Mouse (Mus musculus) midbrain, embryonic 16.5 days (tissue): ENCODE data around the gene Ciart. TPM values are rescaled to one million over a fixed set of nuclear protein-coding genes. Genes with fewer than 3 reads are reported as not detected.
A peak's percentile ranks its signal among the peaks of the same experiment; 100 is the strongest.

Source experiments
- ATAC-seq: fragments of 200-750 bp; cut with Nextera tagmentation; 2 replicates; pipeline ENCODE4 v1.8.0; 2017; ENCODE audit warnings: moderate TSS enrichment
- H3K27ac ChIP-seq: fragments of 300-500 bp; sonication (generic); 2 replicates; pipeline ENCODE4 v1.5.1; 2014; ENCODE audit warnings: mild to moderate bottlenecking, low read length, mixed read lengths
- H3K27me3 ChIP-seq: fragments of 300-500 bp; sonication (generic); 2 replicates; pipeline ENCODE4 v1.6.1; 2014; ENCODE audit warnings: low read depth, low read length, mixed read lengths; ENCODE audit not compliant: control insufficient read depth, insufficient read depth
- H3K36me3 ChIP-seq: fragments of 300-500 bp; sonication (generic); 2 replicates; pipeline ENCODE4 v1.6.1; 2014; ENCODE audit warnings: mild to moderate bottlenecking, low read length, moderate library complexity, mixed read lengths; ENCODE audit not compliant: control insufficient read depth, insufficient read depth
- H3K4me1 ChIP-seq: fragments of 300-500 bp; sonication (generic); 2 replicates; pipeline ENCODE4 v1.6.1; 2014; ENCODE audit warnings: mild to moderate bottlenecking, low read length, mixed read lengths; ENCODE audit not compliant: control insufficient read depth, insufficient read depth
- H3K4me2 ChIP-seq: fragments of 300-500 bp; sonication (generic); 2 replicates; pipeline ENCODE4 v1.6.1; 2014; ENCODE audit warnings: mild to moderate bottlenecking, low read length, mixed read lengths
- H3K4me3 ChIP-seq: fragments of 300-500 bp; sonication (generic); 2 replicates; pipeline ENCODE4 v1.5.1; 2014; ENCODE audit warnings: low read depth, mild to moderate bottlenecking, low read length, moderate library complexity, mixed read lengths
- H3K9ac ChIP-seq: fragments of 300-500 bp; sonication (generic); 2 replicates; pipeline ENCODE4 v1.6.1; 2014; ENCODE audit warnings: low read depth, low read length, mixed read lengths
- H3K9me3 ChIP-seq: fragments of 300-500 bp; sonication (generic); replicated peaks from 2 replicates; pipeline ENCODE4 v1.6.1; 2014; ENCODE audit warnings: mild to moderate bottlenecking, low read length, mixed read lengths; ENCODE audit not compliant: control insufficient read depth, poor library complexity, severe bottlenecking
- whole genome bisulfite sequencing: fragments of 180-500 bp; shearing (Covaris S2); extraction: QIAGEN DNeasy Blood & Tissue Kit; methylation state at CpG from one replicate; pipeline ENCODE4 v1.1.7; 2014; 5-methylcytosine and 5-hydroxymethylcytosine counted together
- polyA plus RNA-seq: library from polyadenylated mRNA; unstranded; fragments of >200 nt; fragmentation: Nextera tagmentation; extraction: Ambion mirVana; gene quantifications from 2 replicates; pipeline ENCODE4 v1.2.1, GENCODE M21; 2015

Gene Ciart
- polyA plus RNA-seq, 1 experiment from 2014 or later: 4.8 TPM

GRCm38 (mm10) chr3:95893126-95893525 lies 11.1 kb upstream of the Ciart start:
- WGBS: 24% methylated on average over 7 of the region's 7 CpGs
- Histone ChIP-seq H3K9ac (peak overlapping the region; percentile 37; the same call in 1 of the 2 replicates), H3K4me1 (peaks cover 17% of the 10 kb centered on the region), H3K4me3 (peak overlapping the region; percentile 78), H3K9me3 (no peaks in the 10 kb centered on the region), H3K4me2 (peak overlapping the region; percentile 66), H3K27ac (peak overlapping the region; percentile 76), H3K36me3 (no peaks in the 10 kb centered on the region; the same call in 1 of the 2 replicates), H3K27me3 (no peaks in the 10 kb centered on the region)
- ATAC-seq: no peak

DNA sequence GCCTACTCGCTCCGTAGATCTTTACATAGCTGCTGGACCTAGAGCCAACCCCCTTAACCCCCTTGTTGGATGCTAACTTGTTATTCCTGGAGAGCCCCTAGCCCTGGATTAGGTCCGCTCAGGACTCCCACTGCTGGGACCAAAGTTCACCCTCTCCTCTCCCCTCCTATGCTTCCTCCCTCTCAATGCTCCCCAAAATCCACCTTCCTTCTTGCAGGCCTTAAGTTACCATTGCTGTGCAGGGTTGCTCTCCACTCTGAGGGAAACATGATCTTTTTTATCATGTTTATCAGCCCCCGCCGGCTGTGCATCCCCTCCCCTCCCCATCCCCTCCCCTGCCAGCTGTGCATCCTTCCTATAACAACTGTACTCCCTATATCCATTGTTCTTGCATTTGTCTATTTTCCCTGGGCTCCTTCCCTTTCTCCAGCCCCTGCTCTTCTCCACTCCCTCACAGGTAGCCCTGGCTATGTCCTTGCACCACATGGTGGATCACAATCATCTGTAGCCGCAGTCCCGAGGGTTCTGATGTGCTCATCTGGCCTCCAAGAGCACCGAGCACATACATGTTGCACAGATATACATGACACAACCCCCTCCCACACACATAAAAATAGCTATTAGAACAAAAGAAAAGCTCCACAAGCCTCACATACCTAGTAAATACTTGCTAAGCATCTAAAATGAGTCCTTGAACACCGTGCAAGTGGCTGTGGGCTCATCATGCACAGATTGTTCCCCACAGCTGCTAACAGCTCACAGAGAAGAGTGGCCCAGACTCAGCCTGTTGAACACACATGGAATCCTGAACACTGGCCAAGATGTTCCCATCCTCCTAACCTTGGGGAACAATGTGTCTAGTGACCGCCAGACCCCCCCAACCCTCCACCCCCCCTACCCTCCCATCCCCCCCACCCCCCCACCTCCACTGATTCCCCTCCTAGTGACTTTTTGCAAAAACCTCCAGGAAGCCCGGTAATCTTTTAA lies 10.3 kb upstream of the Ciart start:
- Histone ChIP-seq H3K4me1 (peaks cover 17% of the 10 kb centered on the region), H3K27me3 (no peaks in the 10 kb centered on the region), H3K27ac (no peak overlapping the region; the same call in 1 of the 2 replicates), H3K9ac (no peak overlapping the region), H3K9me3 (no peaks in the 10 kb centered on the region), H3K4me2 (peak overlapping the region; percentile 12; the same call in 1 of the 2 replicates), H3K4me3 (no peak overlapping the region), H3K36me3 (no peaks in the 10 kb centered on the region; the same call in 1 of the 2 replicates)
- ATAC-seq: no peak
- 39% methylated on average over 11 of the region's 11 CpGs for WGBS

DNA sequence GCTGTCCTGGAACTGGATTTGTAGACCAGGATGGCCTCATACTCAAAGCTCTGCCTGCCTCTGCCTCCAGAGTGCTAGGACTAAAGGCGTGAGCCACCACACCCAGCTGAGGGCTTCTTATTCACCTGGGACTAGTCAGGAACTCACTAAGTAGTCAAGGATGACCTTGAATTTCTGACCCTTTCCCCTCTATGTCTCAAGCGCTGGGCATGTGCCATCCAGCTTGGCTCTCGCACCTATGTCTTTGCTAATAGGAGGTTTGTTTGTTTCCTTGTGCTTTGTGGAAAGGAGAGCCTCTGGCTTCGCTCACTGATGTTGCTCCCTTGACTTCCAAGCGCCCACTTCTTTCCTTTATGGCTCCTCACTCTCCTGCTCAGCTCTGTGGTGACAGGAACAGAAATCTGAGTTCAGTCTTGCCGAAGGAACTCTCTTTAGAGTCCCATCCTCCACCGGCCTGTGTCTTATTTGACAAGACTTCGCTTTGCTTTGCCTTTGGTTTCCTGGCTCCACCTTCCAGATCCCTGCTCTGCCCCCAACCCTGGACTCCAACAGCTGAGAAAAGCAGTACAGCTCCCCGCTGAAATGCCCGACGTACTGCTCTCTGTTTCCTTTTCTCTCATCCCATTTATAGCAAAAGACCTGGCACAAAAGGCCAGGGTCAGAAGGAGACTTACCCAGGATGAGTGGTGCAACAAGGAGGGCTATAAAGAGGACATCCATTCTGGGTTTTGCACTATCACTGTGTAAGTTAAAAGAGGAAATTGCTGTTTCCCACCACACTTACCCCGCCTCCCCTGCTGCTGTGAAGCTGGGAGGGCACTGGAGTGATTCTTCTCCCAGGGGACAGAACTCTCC lies 9.4 kb upstream of the Ciart start, which contains the start of gene BC028528:
Gene BC028528, minus strand, starts transcription at position 795 of the 855 bp plus-strand sequence.
- Histone ChIP-seq H3K27me3 (no peaks in the 10 kb centered on the region), H3K9me3 (no peaks in the 10 kb centered on the region), H3K4me3 (no peak within 1 kb of the TSS), H3K4me1 (peaks cover 17% of the 10 kb centered on the region), H3K36me3 (no peaks in the 10 kb centered on the region), H3K9ac (no peak within 1 kb of the TSS), H3K4me2 (peak within 1 kb of the TSS; percentile 12; the same call in 1 of the 2 replicates), H3K27ac (no peak within 1 kb of the TSS; the same call in 1 of the 2 replicates)
- WGBS: 27% methylated on average over 12 of the region's 12 CpGs
- ATAC-seq: no peak

GRCm38 (mm10) chr3:95889664-95890063 lies 7.6 kb upstream of the Ciart start:
- ATAC-seq: no peak
- H3K4me1 ChIP-seq: peaks cover 6% of the 10 kb centered on the region
- no peaks in the 10 kb centered on the region for H3K9me3 ChIP-seq
- H3K36me3 ChIP-seq: no peaks in the 10 kb centered on the region
- no peak overlapping the region for H3K4me3 ChIP-seq
- no peak overlapping the region for H3K4me2 ChIP-seq
- WGBS: 79% methylated on average over 3 of the region's 3 CpGs
- no peak overlapping the region for H3K9ac ChIP-seq
- H3K27me3 ChIP-seq: peaks cover 2% of the 10 kb centered on the region; the same call in 1 of the 2 replicates
- H3K27ac ChIP-seq: no peak overlapping the region

DNA sequence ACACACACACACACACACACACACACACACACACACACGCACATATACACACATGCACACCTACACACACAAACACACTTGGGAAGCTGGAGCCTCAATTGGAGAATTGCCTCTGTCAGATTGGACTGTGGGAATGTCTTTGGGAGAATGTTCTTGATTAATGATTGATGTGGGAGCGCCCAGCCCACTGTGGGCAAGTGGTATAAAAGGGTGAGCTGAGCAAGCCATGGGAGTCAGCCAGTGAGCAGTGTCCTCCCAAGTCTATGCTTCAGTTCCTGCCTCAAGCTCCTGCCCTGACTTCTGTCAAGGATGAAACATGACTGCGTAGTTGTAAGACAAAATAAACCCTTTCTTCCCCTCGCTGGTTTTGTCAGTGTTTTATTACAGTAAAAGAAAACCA lies 5.5 kb upstream of the Ciart start:
- Histone ChIP-seq H3K9ac (no peak overlapping the region), H3K4me1 (peaks cover 5% of the 10 kb centered on the region; the same call in 1 of the 2 replicates), H3K27me3 (peaks cover 2% of the 10 kb centered on the region), H3K9me3 (no peaks in the 10 kb centered on the region), H3K4me2 (no peak overlapping the region), H3K36me3 (no peaks in the 10 kb centered on the region), H3K27ac (no peak overlapping the region), H3K4me3 (no peak overlapping the region)
- 83% methylated on average over 4 of the region's 4 CpGs for WGBS
- no peak for ATAC-seq

DNA sequence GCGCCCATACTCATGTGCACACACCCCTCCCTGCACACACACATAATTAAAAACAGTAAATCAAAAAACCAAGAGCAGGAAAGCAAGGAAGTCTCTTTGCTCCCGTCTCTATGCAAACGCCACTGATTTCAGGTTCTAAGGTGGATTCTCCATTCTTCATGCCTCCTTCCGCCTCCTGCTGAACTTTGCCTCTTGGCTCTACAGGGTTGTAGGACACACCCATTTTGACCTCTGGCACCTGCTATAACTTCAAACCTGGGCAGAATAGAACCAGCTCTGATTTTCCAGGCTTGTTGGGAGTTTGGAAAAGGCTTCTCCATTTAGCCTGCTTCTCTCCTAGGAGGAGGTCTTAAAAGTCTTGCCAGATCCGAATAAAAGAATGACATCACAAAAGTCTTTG lies 2.3 kb upstream of the Ciart start:
- no peak for ATAC-seq
- Histone ChIP-seq H3K36me3 (no peaks in the 10 kb centered on the region), H3K4me3 (no peak overlapping the region), H3K9ac (no peak overlapping the region), H3K9me3 (no peaks in the 10 kb centered on the region), H3K27me3 (peaks cover 2% of the 10 kb centered on the region), H3K4me2 (no peak overlapping the region), H3K27ac (no peak overlapping the region), H3K4me1 (peaks cover 12% of the 10 kb centered on the region)
- 91% methylated on average over 5 of the region's 5 CpGs for WGBS

- 2% methylated on average over 24 of the region's 24 CpGs for WGBS
- Histone ChIP-seq H3K4me2 (peak overlapping the region; percentile 100), H3K27ac (no peak overlapping the region), H3K27me3 (peaks cover 2% of the 10 kb centered on the region), H3K9ac (peak overlapping the region; percentile 50; the same call in 1 of the 2 replicates), H3K4me3 (peak overlapping the region; percentile 66), H3K9me3 (no peaks in the 10 kb centered on the region), H3K36me3 (no peaks in the 10 kb centered on the region), H3K4me1 (peaks cover 12% of the 10 kb centered on the region)
- no peak for ATAC-seq
Observed at GRCm38 (mm10) chr3:95882816-95883425, 870 bp upstream of the Ciart start.

- Histone ChIP-seq H3K9me3 (no peaks in the 10 kb centered on the region), H3K4me3 (no peak overlapping the region), H3K27me3 (no peaks in the 10 kb centered on the region; the same call in 1 of the 2 replicates), H3K4me2 (no peak overlapping the region), H3K27ac (no peak overlapping the region), H3K4me1 (peaks cover 12% of the 10 kb centered on the region), H3K36me3 (no peaks in the 10 kb centered on the region), H3K9ac (no peak overlapping the region)
- ATAC-seq: no peak
- 90% methylated on average over 4 of the region's 4 CpGs for WGBS
Observed at GRCm38 (mm10) chr3:95879063-95879462, 3.0 kb downstream of the Ciart start.
